Mouse (Mus musculus) kidney, embryonic 15.5 days (tissue): ENCODE measurements around the gene Sept5. TPM values are rescaled to one million over a fixed set of nuclear protein-coding genes. Genes with fewer than 3 reads are reported as not detected.

Source experiments
- ATAC-seq: fragments of 200-750 bp; cut with Nextera tagmentation; replicated peaks from 2 replicates; pipeline ENCODE4 v1.8.0; 2017; ENCODE audit warnings: moderate TSS enrichment; ENCODE audit not compliant: low FRiP score
- H3K27ac ChIP-seq: fragments of 300-500 bp; sonication (generic); 2 replicates; pipeline ENCODE4 v1.5.1; 2015; ENCODE audit warnings: mild to moderate bottlenecking, inconsistent platforms
- H3K27me3 ChIP-seq: fragments of 300-500 bp; sonication (generic); 2 replicates; pipeline ENCODE4 v1.6.1; 2015; ENCODE audit warnings: inconsistent platforms
- H3K36me3 ChIP-seq: fragments of 300-500 bp; sonication (generic); 2 replicates; pipeline ENCODE4 v1.6.1; 2015; ENCODE audit warnings: inconsistent platforms
- H3K4me1 ChIP-seq: fragments of 300-500 bp; sonication (generic); 2 replicates; pipeline ENCODE4 v1.6.1; 2015; ENCODE audit warnings: inconsistent platforms
- H3K4me2 ChIP-seq: fragments of 300-500 bp; sonication (generic); 2 replicates; pipeline ENCODE4 v1.6.1; 2015; ENCODE audit warnings: moderate library complexity, mild to moderate bottlenecking, inconsistent platforms
- H3K4me3 ChIP-seq: fragments of 300-500 bp; sonication (generic); replicated peaks from 2 replicates; pipeline ENCODE4 v1.5.1; 2015; ENCODE audit warnings: mild to moderate bottlenecking, inconsistent platforms
- H3K9ac ChIP-seq: fragments of 300-500 bp; sonication (generic); 2 replicates; pipeline ENCODE4 v1.6.1; 2015; ENCODE audit warnings: mild to moderate bottlenecking, inconsistent platforms
- H3K9me3 ChIP-seq: fragments of 300-500 bp; sonication (generic); replicated peaks from 2 replicates; pipeline ENCODE4 v1.6.1; 2016; ENCODE audit warnings: inconsistent platforms
- WGBS: fragments of 180-500 bp; shearing (Covaris S2); methylation state at CpG from one replicate; pipeline ENCODE4 v1.1.7; 2015; ENCODE audit warnings: mixed read lengths; 5-methylcytosine and 5-hydroxymethylcytosine counted together
- polyA plus RNA-seq: library from polyadenylated mRNA; unstranded; fragments of >200 nt; fragmentation: Nextera tagmentation; extraction: Ambion mirVana; gene quantifications from 2 replicates; pipeline ENCODE4 v1.2.1, GENCODE M21; 2015

Gene Sept5
- polyA plus RNA-seq, 1 experiment from 2014 or later: 17.1 TPM

- no peaks in the 10 kb centered on the region for H3K36me3 ChIP-seq
- no peaks in the 10 kb centered on the region for H3K9me3 ChIP-seq
- no peak overlapping the region for H3K4me3 ChIP-seq
- 85% methylated on average over 4 of the region's 4 CpGs for WGBS
- H3K4me1 ChIP-seq: peaks cover 9% of the 10 kb centered on the region; the same call in 1 of the 2 replicates
- no peak overlapping the region for H3K4me2 ChIP-seq
- H3K9ac ChIP-seq: no peak overlapping the region
- no peaks in the 10 kb centered on the region for H3K27me3 ChIP-seq
- ATAC-seq: no peak
- H3K27ac ChIP-seq: no peak overlapping the region
Observed at GRCm38 (mm10) chr16:18644485-18644884, 14.7 kb upstream of the Sept5 start.

DNA sequence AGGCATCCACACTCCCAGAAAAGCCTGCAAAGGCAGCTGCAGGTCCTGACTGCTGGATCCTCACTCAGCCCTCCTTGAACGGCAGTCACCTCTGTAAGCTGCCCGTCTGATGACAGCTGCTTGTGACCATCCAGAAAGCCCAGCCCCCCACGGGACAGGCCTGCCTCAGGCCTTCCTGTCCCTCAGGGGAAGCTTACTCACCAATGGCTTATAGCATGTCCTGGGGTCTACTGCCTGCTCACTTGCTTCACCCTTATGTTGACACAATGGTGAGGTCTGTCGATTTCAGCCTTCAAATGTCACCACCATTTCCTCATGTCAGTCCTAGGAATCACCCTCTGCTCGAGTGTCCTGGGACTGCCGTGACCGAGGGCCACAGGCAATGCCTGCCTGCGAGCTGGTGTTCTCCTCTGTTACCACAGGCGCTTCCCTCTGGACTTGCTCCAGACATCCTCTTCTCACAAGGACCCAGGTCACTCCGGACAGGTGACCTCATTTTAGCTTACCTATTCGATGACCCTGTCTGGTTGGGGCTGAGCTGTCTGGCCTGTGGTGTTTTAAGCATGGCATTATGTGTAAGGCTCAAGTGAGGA, 13.7 kb upstream of the Sept5 start:
- H3K36me3 ChIP-seq: no peaks in the 10 kb centered on the region
- no peaks in the 10 kb centered on the region for H3K9me3 ChIP-seq
- H3K4me2 ChIP-seq: no peak overlapping the region
- no peak overlapping the region for H3K4me3 ChIP-seq
- no peak overlapping the region for H3K27ac ChIP-seq
- ATAC-seq: no peak
- no peak overlapping the region for H3K9ac ChIP-seq
- H3K27me3 ChIP-seq: peaks cover 3% of the 10 kb centered on the region; the same call in 1 of the 2 replicates
- WGBS: 72% methylated on average over 11 of the region's 11 CpGs
- H3K4me1 ChIP-seq: peaks cover 9% of the 10 kb centered on the region; the same call in 1 of the 2 replicates

DNA sequence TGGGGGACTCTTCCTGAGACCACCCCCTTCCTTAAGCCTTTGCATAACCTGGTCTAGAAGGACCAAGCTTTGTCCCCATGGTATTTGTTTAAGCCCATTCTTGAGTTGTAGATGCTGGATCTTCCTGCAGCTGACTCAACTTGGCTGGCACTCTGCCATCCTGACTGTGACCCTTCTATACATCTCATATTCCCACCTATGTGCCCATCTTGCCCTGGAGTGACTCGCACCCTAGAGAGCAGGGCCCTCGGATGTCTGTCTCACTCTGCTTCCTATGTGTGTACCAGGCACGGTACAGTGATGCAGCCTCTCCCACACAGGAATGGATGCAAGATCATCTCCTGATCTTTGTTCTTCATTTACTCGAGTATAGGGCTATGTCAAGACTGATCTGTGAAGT, 13.1 kb upstream of the Sept5 start:
- Histone ChIP-seq H3K36me3 (no peaks in the 10 kb centered on the region), H3K27me3 (peaks cover 6% of the 10 kb centered on the region; the same call in 1 of the 2 replicates), H3K4me1 (peaks cover 9% of the 10 kb centered on the region; the same call in 1 of the 2 replicates), H3K9me3 (no peaks in the 10 kb centered on the region), H3K27ac (no peak overlapping the region), H3K9ac (no peak overlapping the region), H3K4me2 (no peak overlapping the region), H3K4me3 (no peak overlapping the region)
- ATAC-seq: no peak
- 76% methylated on average over 4 of the region's 4 CpGs for WGBS

GRCm38 (mm10) chr16:18642291-18642690, 12.5 kb upstream of the Sept5 start:
- H3K9ac ChIP-seq: no peak overlapping the region
- H3K36me3 ChIP-seq: no peaks in the 10 kb centered on the region
- H3K4me3 ChIP-seq: no peak overlapping the region
- ATAC-seq: no peak
- WGBS: 47% methylated on average over 7 of the region's 7 CpGs
- no peak overlapping the region for H3K27ac ChIP-seq
- peaks cover 9% of the 10 kb centered on the region; the same call in 1 of the 2 replicates for H3K4me1 ChIP-seq
- H3K4me2 ChIP-seq: no peak overlapping the region
- no peaks in the 10 kb centered on the region for H3K9me3 ChIP-seq
- H3K27me3 ChIP-seq: peaks cover 6% of the 10 kb centered on the region; the same call in 1 of the 2 replicates

DNA sequence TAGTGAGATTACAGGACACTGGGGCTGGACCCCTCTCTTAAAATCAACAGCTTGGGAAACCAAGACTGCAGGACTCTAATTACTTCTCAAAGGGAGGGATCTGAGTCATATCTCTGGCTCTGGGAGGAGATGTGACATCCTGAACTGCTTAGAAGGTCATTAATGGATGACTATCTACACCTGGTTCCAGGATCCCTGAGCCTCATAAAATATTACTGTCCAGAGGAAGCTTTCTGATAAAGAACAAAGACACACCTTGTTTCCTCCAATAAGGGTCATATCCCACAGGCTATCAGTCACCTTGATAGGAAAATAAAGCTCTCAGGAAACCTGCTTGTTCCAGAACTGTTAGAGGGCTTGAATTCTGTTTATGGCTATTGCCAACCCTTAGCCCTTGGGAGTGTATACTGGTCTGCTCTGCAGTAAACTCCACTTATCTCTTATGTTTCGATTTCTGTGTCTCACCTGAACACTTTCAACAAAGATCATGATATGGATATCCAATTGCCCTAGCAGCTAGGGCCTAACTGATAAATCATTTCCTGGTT, 9.7 kb upstream of the Sept5 start:
- Histone ChIP-seq H3K36me3 (no peaks in the 10 kb centered on the region), H3K27me3 (peaks cover 6% of the 10 kb centered on the region; the same call in 1 of the 2 replicates), H3K9me3 (no peaks in the 10 kb centered on the region), H3K4me1 (peaks cover 4% of the 10 kb centered on the region; the same call in 1 of the 2 replicates), H3K4me2 (no peak overlapping the region), H3K27ac (no peak overlapping the region), H3K4me3 (no peak overlapping the region), H3K9ac (no peak overlapping the region)
- no peak for ATAC-seq
- 71% methylated on average over 1 of the region's 1 CpGs for WGBS

DNA sequence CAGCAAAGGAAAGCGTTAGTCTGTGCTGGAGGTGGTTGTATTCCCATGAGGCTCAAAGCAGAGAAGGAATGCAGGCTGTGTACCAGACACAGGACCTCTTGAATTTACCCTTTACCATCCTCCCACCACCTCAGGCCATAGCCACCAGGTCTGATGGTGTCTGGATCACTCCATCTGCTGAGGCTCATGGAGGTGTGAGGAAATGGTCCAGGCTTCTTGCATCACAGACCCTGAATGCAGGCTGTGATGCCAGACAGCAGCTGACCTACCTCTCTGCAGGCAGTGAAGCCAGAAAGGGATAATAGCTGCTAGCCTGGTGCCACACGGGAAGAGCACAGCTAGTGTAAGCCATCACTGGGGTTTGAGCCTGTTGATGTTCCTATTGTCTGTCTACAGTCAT, 8.6 kb upstream of the Sept5 start:
- H3K36me3 ChIP-seq: no peaks in the 10 kb centered on the region
- no peak overlapping the region for H3K9ac ChIP-seq
- H3K4me2 ChIP-seq: no peak overlapping the region
- no peak overlapping the region for H3K4me3 ChIP-seq
- ATAC-seq: no peak
- H3K27me3 ChIP-seq: peaks cover 6% of the 10 kb centered on the region; the same call in 1 of the 2 replicates
- peaks cover 4% of the 10 kb centered on the region; the same call in 1 of the 2 replicates for H3K4me1 ChIP-seq
- H3K27ac ChIP-seq: no peak overlapping the region
- no peaks in the 10 kb centered on the region for H3K9me3 ChIP-seq
- WGBS: 54% methylated on average over 2 of the region's 2 CpGs

DNA sequence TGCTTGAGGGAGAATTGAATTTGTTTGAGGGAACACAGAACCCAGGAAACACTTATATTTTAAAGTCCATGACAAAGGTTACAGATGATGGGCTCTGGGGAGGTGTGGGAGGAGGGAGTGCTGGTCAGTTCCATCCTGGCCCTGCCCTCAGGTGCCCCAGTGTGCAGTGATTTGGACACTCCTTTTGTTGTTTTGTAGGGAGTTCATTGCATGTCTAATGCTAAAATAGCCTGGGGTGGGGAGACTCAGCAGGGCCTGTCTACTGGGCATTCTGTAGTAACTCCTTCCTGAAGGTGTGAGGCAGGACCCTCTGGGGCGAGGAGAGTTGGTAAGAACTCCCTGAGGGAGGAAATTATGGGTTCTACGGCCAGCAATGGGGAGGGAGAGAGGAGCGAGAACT, 7.0 kb upstream of the Sept5 start:
- ATAC-seq: peak; percentile 71
- Histone ChIP-seq H3K4me2 (no peak overlapping the region), H3K36me3 (no peaks in the 10 kb centered on the region), H3K9me3 (no peaks in the 10 kb centered on the region), H3K9ac (no peak overlapping the region), H3K27me3 (peaks cover 6% of the 10 kb centered on the region; the same call in 1 of the 2 replicates), H3K4me3 (no peak overlapping the region), H3K4me1 (no peaks in the 10 kb centered on the region), H3K27ac (no peak overlapping the region)
- WGBS: 43% methylated on average over 3 of the region's 3 CpGs

DNA sequence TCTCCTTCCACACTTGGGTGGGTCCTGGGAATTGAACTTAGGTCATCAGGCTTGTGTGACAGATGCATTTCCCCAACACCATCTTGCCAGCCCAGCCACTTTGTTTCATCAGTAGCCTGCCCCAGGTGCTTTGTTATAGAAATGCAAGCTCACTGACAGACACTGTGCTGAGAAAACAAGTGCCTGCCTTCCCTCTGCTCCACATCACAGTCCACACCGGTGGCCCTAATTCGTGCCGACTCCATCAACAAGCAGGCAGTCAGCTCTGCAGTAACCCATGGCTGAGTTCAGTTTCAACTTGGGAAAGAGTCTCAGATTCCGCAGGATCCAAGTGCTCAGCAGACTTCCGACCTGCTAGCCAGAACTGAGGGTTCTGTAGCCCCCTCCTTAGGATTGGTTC, 6.6 kb upstream of the Sept5 start:
- Histone ChIP-seq H3K9me3 (no peaks in the 10 kb centered on the region), H3K4me2 (no peak overlapping the region), H3K4me1 (no peaks in the 10 kb centered on the region), H3K27ac (no peak overlapping the region), H3K36me3 (no peaks in the 10 kb centered on the region), H3K9ac (no peak overlapping the region), H3K4me3 (no peak overlapping the region), H3K27me3 (peaks cover 10% of the 10 kb centered on the region; the same call in 1 of the 2 replicates)
- peak; percentile 42; the same call in 1 of the 2 replicates for ATAC-seq
- 61% methylated on average over 5 of the region's 5 CpGs for WGBS

GRCm38 (mm10) chr16:18633333-18633732, 3.6 kb upstream of the Sept5 start:
- H3K4me2 ChIP-seq: no peak overlapping the region
- no peak for ATAC-seq
- no peaks in the 10 kb centered on the region for H3K36me3 ChIP-seq
- WGBS: 23% methylated on average over 1 of the region's 1 CpGs
- H3K27ac ChIP-seq: no peak overlapping the region
- no peaks in the 10 kb centered on the region for H3K9me3 ChIP-seq
- peaks cover 18% of the 10 kb centered on the region for H3K4me1 ChIP-seq
- H3K9ac ChIP-seq: no peak overlapping the region
- peaks cover 24% of the 10 kb centered on the region for H3K27me3 ChIP-seq
- H3K4me3 ChIP-seq: no peak overlapping the region

GRCm38 (mm10) chr16:18632816-18633215, 3.1 kb upstream of the Sept5 start:
- Histone ChIP-seq H3K4me3 (no peak overlapping the region), H3K27me3 (peaks cover 28% of the 10 kb centered on the region), H3K36me3 (no peaks in the 10 kb centered on the region), H3K4me2 (no peak overlapping the region), H3K9ac (no peak overlapping the region), H3K9me3 (no peaks in the 10 kb centered on the region), H3K4me1 (peaks cover 23% of the 10 kb centered on the region), H3K27ac (no peak overlapping the region)
- no peak for ATAC-seq
- 65% methylated on average over 2 of the region's 2 CpGs for WGBS

GRCm38 (mm10) chr16:18632059-18632458, 2.3 kb upstream of the Sept5 start:
- Histone ChIP-seq H3K4me3 (no peak overlapping the region), H3K9me3 (no peaks in the 10 kb centered on the region), H3K36me3 (no peaks in the 10 kb centered on the region), H3K4me1 (peaks cover 29% of the 10 kb centered on the region), H3K27me3 (peaks cover 36% of the 10 kb centered on the region), H3K4me2 (no peak overlapping the region), H3K27ac (no peak overlapping the region), H3K9ac (no peak overlapping the region)
- WGBS: 64% methylated on average over 3 of the region's 3 CpGs
- no peak for ATAC-seq

- no peaks in the 10 kb centered on the region for H3K9me3 ChIP-seq
- no peak overlapping the region for H3K27ac ChIP-seq
- H3K4me3 ChIP-seq: no peak overlapping the region
- WGBS: 61% methylated on average over 7 of the region's 7 CpGs
- ATAC-seq: no peak
- H3K4me2 ChIP-seq: no peak overlapping the region
- no peaks in the 10 kb centered on the region for H3K36me3 ChIP-seq
- H3K27me3 ChIP-seq: peaks cover 45% of the 10 kb centered on the region
- H3K9ac ChIP-seq: no peak overlapping the region
- H3K4me1 ChIP-seq: peaks cover 37% of the 10 kb centered on the region
Observed at GRCm38 (mm10) chr16:18631141-18631540, 1.4 kb upstream of the Sept5 start.
